Mouse (Mus musculus) brain, embryonic 14.5 days (tissue): ENCODE results near the gene Epo.

Experiments used
- CTCF ChIP-seq: fragments of 200-500 bp; IDR thresholded peaks from 2 replicates; pipeline ENCODE4 v1.5.1; 2012; ENCODE audit warnings: inconsistent platforms, mild to moderate bottlenecking, moderate library complexity, borderline replicate concordance; ENCODE audit not compliant: insufficient read depth, insufficient read length; ENCODE audit errors: extremely low read depth
- POLR2A ChIP-seq: fragments of 200-500 bp; IDR thresholded peaks from 2 replicates; pipeline ENCODE4 v1.6.1; 2012; ENCODE audit warnings: mild to moderate bottlenecking, inconsistent platforms, borderline replicate concordance; ENCODE audit not compliant: poor library complexity, insufficient read depth, insufficient read length, severe bottlenecking; ENCODE audit errors: extremely low read depth

GRCm38 (mm10) chr5:137455866-137456591 lies 77.0 kb downstream of the Epo start:
- TF ChIP-seq CTCF (no peak), POLR2A (no peak)
